Mouse (Mus musculus): ENCODE data around the gene Crtam.

DNA sequence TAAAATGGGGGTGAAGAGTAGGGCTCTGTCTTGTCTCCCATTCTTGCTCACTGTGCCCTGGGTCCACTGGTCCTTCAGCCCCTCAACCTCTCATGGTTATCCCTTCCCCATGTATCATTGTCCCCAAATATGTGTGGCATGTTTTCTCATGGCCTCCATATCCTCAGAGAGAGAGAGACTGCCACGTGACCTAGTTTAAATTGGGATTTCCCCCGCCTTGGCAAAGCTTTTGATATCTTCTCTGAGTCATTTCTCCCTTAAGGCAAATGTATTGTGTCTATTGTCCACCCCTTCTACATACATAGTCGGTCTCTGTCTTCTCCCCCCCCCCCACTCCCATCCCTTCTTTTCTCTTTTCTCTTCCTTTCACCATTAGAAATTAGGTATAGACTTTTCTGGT is 71.1 kb downstream of the Crtam start:
- TF ChIP-seq CTCF (IDR thresholded peaks at IDR 0.05; ENCODE audit: control insufficient read depth, insufficient read depth, low read length): no peak
- TF ChIP-seq POLR2A (IDR thresholded peaks at IDR 0.05; ENCODE audit: borderline replicate concordance, control insufficient read depth, low read depth, low read length): no peak

Data from bone marrow, adult 2 months (tissue).